Mouse (Mus musculus): ENCODE data around the gene Kcnh2.

Gene Kcnh2

GRCm38 (mm10) chr5:24351278-24351677, at the start of gene Kcnh2:
Kcnh2 (minus strand) TSS chr5:24351604.
- DNase-seq = no peak

GRCm38 (mm10) chr5:24400362-24400761, 49.0 kb upstream of the Kcnh2 start:
- no peak for DNase-seq

- no peak for DNase-seq
Observed at GRCm38 (mm10) chr5:24399686-24400085, 48.3 kb upstream of the Kcnh2 start.

- DNase-seq = peak; percentile 23
Observed at GRCm38 (mm10) chr5:24396254-24396653, 44.9 kb upstream of the Kcnh2 start.

- peak; percentile 97 for DNase-seq
Observed at GRCm38 (mm10) chr5:24394165-24394894, 42.9 kb upstream of the Kcnh2 start.

- peak; percentile 94 for DNase-seq
Observed at GRCm38 (mm10) chr5:24393392-24393997, 42.1 kb upstream of the Kcnh2 start, which contains the start of gene Abcb8. Abcb8 (plus strand) TSS chr5:24393663.

GRCm38 (mm10) chr5:24392724-24393123, 41.3 kb upstream of the Kcnh2 start:
- DNase-seq = no peak

- DNase-seq = no peak
Observed at GRCm38 (mm10) chr5:24391864-24392263, 40.5 kb upstream of the Kcnh2 start, which contains the start of gene Atg9b. Atg9b (minus strand) TSS chr5:24392143.

- DNase-seq = no peak
Observed at GRCm38 (mm10) chr5:24389658-24390020, 38.2 kb upstream of the Kcnh2 start.

GRCm38 (mm10) chr5:24389011-24389657, 37.7 kb upstream of the Kcnh2 start:
- peak; percentile 53 for DNase-seq

GRCm38 (mm10) chr5:24388246-24388915, 37.0 kb upstream of the Kcnh2 start:
- DNase-seq = no peak

GRCm38 (mm10) chr5:24387264-24388241, 36.1 kb upstream of the Kcnh2 start:
- peak; percentile 56 for DNase-seq

- DNase-seq = no peak
Observed at GRCm38 (mm10) chr5:24385887-24386550, 34.6 kb upstream of the Kcnh2 start.

GRCm38 (mm10) chr5:24385374-24385773, 34.0 kb upstream of the Kcnh2 start:
- DNase-seq = no peak

- DNase-seq = peak; percentile 49
Observed at GRCm38 (mm10) chr5:24384407-24384806, 33.0 kb upstream of the Kcnh2 start.

- DNase-seq = peak; percentile 97
Observed at GRCm38 (mm10) chr5:24383026-24383859, 31.8 kb upstream of the Kcnh2 start.

- DNase-seq = no peak
Observed at GRCm38 (mm10) chr5:24381988-24382387, 30.6 kb upstream of the Kcnh2 start.

GRCm38 (mm10) chr5:24381486-24381885, 30.1 kb upstream of the Kcnh2 start:
- DNase-seq = no peak

GRCm38 (mm10) chr5:24380499-24380898, 29.1 kb upstream of the Kcnh2 start:
- no peak for DNase-seq

- no peak for DNase-seq
Observed at GRCm38 (mm10) chr5:24379501-24379900, 28.1 kb upstream of the Kcnh2 start.

GRCm38 (mm10) chr5:24378700-24379099, 27.3 kb upstream of the Kcnh2 start:
- no peak for DNase-seq

Data from lung, postnatal 36 days (tissue).